Mouse (Mus musculus) brain, embryonic 14.5 days (tissue): ENCODE results near the gene Tbc1d22a.

Experiments used
- CTCF ChIP-seq: fragments of 200-500 bp; IDR thresholded peaks from 2 replicates; pipeline ENCODE4 v1.5.1; 2012; ENCODE audit warnings: inconsistent platforms, mild to moderate bottlenecking, moderate library complexity, borderline replicate concordance; ENCODE audit not compliant: insufficient read depth, insufficient read length; ENCODE audit errors: extremely low read depth
- POLR2A ChIP-seq: fragments of 200-500 bp; IDR thresholded peaks from 2 replicates; pipeline ENCODE4 v1.6.1; 2012; ENCODE audit warnings: mild to moderate bottlenecking, inconsistent platforms, borderline replicate concordance; ENCODE audit not compliant: poor library complexity, insufficient read depth, insufficient read length, severe bottlenecking; ENCODE audit errors: extremely low read depth

DNA sequence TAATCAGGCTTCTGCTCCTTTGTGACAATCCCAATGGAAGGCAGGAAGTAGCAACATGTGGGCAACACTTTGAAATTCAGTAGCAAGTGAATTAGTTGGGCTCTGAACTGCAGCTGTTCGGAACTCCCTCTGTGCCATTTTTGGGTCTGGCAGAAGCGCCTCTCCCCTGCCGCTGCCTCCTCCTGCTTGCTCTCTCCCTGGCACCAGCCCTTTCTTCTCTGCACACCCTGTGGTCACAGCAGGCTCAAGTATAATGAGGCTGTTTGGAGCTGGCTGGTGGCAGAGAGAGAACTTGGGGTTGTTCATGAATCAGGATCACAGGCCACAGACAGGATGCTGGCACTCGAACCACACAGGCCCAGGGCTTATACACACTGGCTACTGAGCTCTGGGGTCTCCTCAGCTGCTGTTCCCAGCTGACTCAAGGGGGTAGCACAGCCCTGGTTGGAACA is 42.5 kb downstream of the Tbc1d22a start:
- TF ChIP-seq CTCF (no peak), POLR2A (no peak)
